8 mouse cellular contexts compared by ENCODE assay signal in genomic region chr3:146150058-146150400, GRCm38 (mm10). TPM values are rescaled to one million over a fixed set of nuclear protein-coding genes. Genes with fewer than 3 reads are reported as not detected.
A peak's percentile ranks its signal among the peaks of the same experiment; 100 is the strongest.
DNase-seq lines count a peak whose midpoint lies in the region; ATAC-seq and TF ChIP-seq lines count a peak whose summit lies in the region.

No protein-coding gene starts in this region.

- peak; percentile 74 for ATAC-seq in lung, embryonic 16.5 days (ENCODE audit: low read depth)
- ATAC-seq in neural tube, embryonic 15.5 days (ENCODE audit: low FRiP score): no peak

- H3K27ac ChIP-seq in ES-Bruce4 (ENCODE audit: insufficient read depth, low read length): no peak overlapping the region
- H3K27ac ChIP-seq in kidney, adult 2 months (ENCODE audit: insufficient read depth, low read depth, low read length): no peak overlapping the region
- H3K27ac ChIP-seq in lung, embryonic 16.5 days (ENCODE audit: low read length): no peak overlapping the region
- no peak overlapping the region for H3K27ac ChIP-seq in neural tube, embryonic 15.5 days (replicated peaks)

- TF ChIP-seq EP300 in ES-Bruce4 (IDR thresholded peaks at IDR 0.05; ENCODE audit: insufficient read depth, low read depth, low read length): no peak

- peak overlapping the region; percentile 30; the same call in 1 of the 2 replicates for H3K4me3 ChIP-seq in ES-Bruce4 (ENCODE audit: low read depth, low read length)
- peak overlapping the region; percentile 63 for H3K4me3 ChIP-seq in kidney, adult 2 months (ENCODE audit: insufficient read depth, low read depth, low read length)
- peak overlapping the region; percentile 54 for H3K4me3 ChIP-seq in lung, embryonic 16.5 days (ENCODE audit: low read length)
- H3K4me3 ChIP-seq in neural tube, embryonic 15.5 days (replicated peaks): peak overlapping the region; percentile 41

- under 1% methylated on average over 26 of the region's 26 CpGs for WGBS in kidney, adult 2 months
- WGBS in lung, embryonic 16.5 days: 1% methylated on average over 26 of the region's 26 CpGs
- WGBS in neural tube, embryonic 15.5 days: under 1% methylated on average over 26 of the region's 26 CpGs

- H3K36me3 ChIP-seq in ES-Bruce4 (ENCODE audit: control insufficient read depth, insufficient read depth, low read length, poor library complexity, severe bottlenecking): no peaks in the 10 kb centered on the region
- no peaks in the 10 kb centered on the region for H3K36me3 ChIP-seq in kidney, adult 2 months (ENCODE audit: control insufficient read depth, insufficient read depth, low read length)
- no peaks in the 10 kb centered on the region for H3K36me3 ChIP-seq in lung, embryonic 16.5 days (ENCODE audit: control insufficient read depth, insufficient read depth, low read length)
- no peaks in the 10 kb centered on the region for H3K36me3 ChIP-seq in neural tube, embryonic 15.5 days

- peak overlapping the region; percentile 98 for H3K4me2 ChIP-seq in lung, embryonic 16.5 days (ENCODE audit: low read depth, low read length)
- peak overlapping the region; percentile 92 for H3K4me2 ChIP-seq in neural tube, embryonic 15.5 days

- no peaks in the 10 kb centered on the region; the same call in 1 of the 2 replicates for H3K27me3 ChIP-seq in ES-Bruce4 (ENCODE audit: control insufficient read depth, insufficient read depth, low read length, poor library complexity, severe bottlenecking)
- H3K27me3 ChIP-seq in kidney, adult 2 months (replicated peaks; ENCODE audit: control insufficient read depth, insufficient read depth, low read length): 0 out of 2 replicates have a peak, but pooled peaks cover 2% of the 10 kb centered on the region
- H3K27me3 ChIP-seq in lung, embryonic 16.5 days (ENCODE audit: control insufficient read depth, insufficient read depth, low read depth, low read length): no peaks in the 10 kb centered on the region; the same call in 1 of the 2 replicates
- peaks cover 27% of the 10 kb centered on the region for H3K27me3 ChIP-seq in neural tube, embryonic 15.5 days (replicated peaks)

- no peak for TF ChIP-seq POLR2A in ES-Bruce4 (IDR thresholded peaks at IDR 0.05; ENCODE audit: insufficient read depth, low read length)
- TF ChIP-seq POLR2A in brain, embryonic 14.5 days (IDR thresholded peaks at IDR 0.05; ENCODE audit: borderline replicate concordance, extremely low read depth, insufficient read depth, insufficient read length, poor library complexity, severe bottlenecking): no peak
- no peak for TF ChIP-seq POLR2A in kidney, adult 2 months (IDR thresholded peaks at IDR 0.05; ENCODE audit: low read depth, low read length)

- no peaks in the 10 kb centered on the region for H3K9me3 ChIP-seq in ES-Bruce4 (replicated peaks; ENCODE audit: control insufficient read depth, insufficient read depth, low read length, poor library complexity, severe bottlenecking)
- H3K9me3 ChIP-seq in lung, embryonic 16.5 days (ENCODE audit: control insufficient read depth, low read length): no peaks in the 10 kb centered on the region
- no peaks in the 10 kb centered on the region for H3K9me3 ChIP-seq in neural tube, embryonic 15.5 days (replicated peaks)

- TF ChIP-seq CTCF in ES-Bruce4 (IDR thresholded peaks at IDR 0.05; ENCODE audit: low read depth, low read length): no peak
- TF ChIP-seq CTCF in brain, embryonic 14.5 days (IDR thresholded peaks at IDR 0.05; ENCODE audit: borderline replicate concordance, extremely low read depth, insufficient read depth, insufficient read length): no peak
- no peak for TF ChIP-seq CTCF in kidney, adult 2 months (conservative IDR thresholded peaks at IDR 0.05; ENCODE audit: insufficient read depth, insufficient read length, low read depth, low read length)

- no peak overlapping the region for H3K9ac ChIP-seq in ES-Bruce4 (ENCODE audit: low read depth, poor library complexity, severe bottlenecking)
- H3K9ac ChIP-seq in lung, embryonic 16.5 days (ENCODE audit: low read length): peak overlapping the region; percentile 66
- H3K9ac ChIP-seq in neural tube, embryonic 15.5 days (replicated peaks): peak overlapping the region; percentile 41

- DNase-seq in brain, embryonic 14.5 days (ENCODE audit: low read depth): peak; percentile 12
- DNase-seq in heart, adult 8-10 months (ENCODE audit: low spot score): peak; percentile 13
- DNase-seq in kidney, adult 2 months: peak; percentile 31
- DNase-seq in yolk sac, embryonic 10.5 days (ENCODE audit: low spot score): peak; percentile 65
- DNase-seq in frontal cortex, postnatal 25 days (ENCODE audit: low spot score in 2 of 2): no peak

- no peaks in the 10 kb centered on the region for H3K4me1 ChIP-seq in ES-Bruce4 (ENCODE audit: control insufficient read depth, insufficient read depth, low read length)
- 0 out of 2 replicates have a peak, but pooled peaks cover 4% of the 10 kb centered on the region for H3K4me1 ChIP-seq in kidney, adult 2 months (ENCODE audit: control insufficient read depth, insufficient read depth, low read length)
- peaks cover 4% of the 10 kb centered on the region; the same call in 1 of the 2 replicates for H3K4me1 ChIP-seq in lung, embryonic 16.5 days (replicated peaks; ENCODE audit: control insufficient read depth, insufficient read depth, low read length)
- peaks cover 15% of the 10 kb centered on the region for H3K4me1 ChIP-seq in neural tube, embryonic 15.5 days

RNA-seq across cellular contexts. Expression of gene Mcoln2, which starts 0.4 kb away (rescaled TPM):
- polyA plus RNA-seq in ES-Bruce4 (2011; ENCODE audit: insufficient read depth, insufficient read length, low read depth, missing spikeins): not detected in 2 replicates
- polyA plus RNA-seq in brain, embryonic 14.5 days (2012; rRNA removed): 0.09 and 0.19 TPM in 2 replicates
- total RNA-seq in heart, adult 8-10 months (2022): under 1 TPM in 3 of 4 experiments, not detected in 1; 0.12 to 0.30 (median 0.17) TPM
- polyA plus RNA-seq in kidney, adult 2 months (2012; rRNA removed): 3.2 and 3.5 TPM in 2 replicates
- polyA plus RNA-seq in lung, embryonic 16.5 days (2015; fragmentation: Nextera tagmentation; extraction: Ambion mirVana): 0.75 and 1.1 TPM in 2 replicates
- polyA plus RNA-seq in neural tube, embryonic 15.5 days (2015; fragmentation: Nextera tagmentation; extraction: Ambion mirVana): 0.37 and 2.3 TPM in 2 replicates

RNA-seq across cellular contexts. Expression of gene Mcoln3, which starts 32.8 kb away (rescaled TPM):
- 13.1 and 15.2 TPM in 2 replicates for polyA plus RNA-seq in ES-Bruce4 (2011; ENCODE audit: insufficient read depth, insufficient read length, low read depth, missing spikeins)
- 0.52 and 0.73 TPM in 2 replicates for polyA plus RNA-seq in brain, embryonic 14.5 days (2012; rRNA removed)
- total RNA-seq in heart, adult 8-10 months (2022): not detected
- polyA plus RNA-seq in kidney, adult 2 months (2012; rRNA removed): 17.3 and 17.9 TPM in 2 replicates
- polyA plus RNA-seq in lung, embryonic 16.5 days (2015; fragmentation: Nextera tagmentation; extraction: Ambion mirVana): 0.69 and 0.75 TPM in 2 replicates
- polyA plus RNA-seq in neural tube, embryonic 15.5 days (2015; fragmentation: Nextera tagmentation; extraction: Ambion mirVana): 0.27 and 0.66 TPM in 2 replicates

RNA-seq across cellular contexts. Expression of gene Wdr63, which starts 42.1 kb away (rescaled TPM):
- not detected in 2 replicates for polyA plus RNA-seq in ES-Bruce4 (2011; ENCODE audit: insufficient read depth, insufficient read length, low read depth, missing spikeins)
- polyA plus RNA-seq in brain, embryonic 14.5 days (2012; rRNA removed): 1.2 and 2.1 TPM in 2 replicates
- not detected for total RNA-seq in heart, adult 8-10 months (2022)
- 0.10 TPM in 1 of 2 replicates, not detected in the other for polyA plus RNA-seq in kidney, adult 2 months (2012; rRNA removed)
- 3.5 and 3.6 TPM in 2 replicates for polyA plus RNA-seq in lung, embryonic 16.5 days (2015; fragmentation: Nextera tagmentation; extraction: Ambion mirVana)
- 0.40 and 0.70 TPM in 2 replicates for polyA plus RNA-seq in neural tube, embryonic 15.5 days (2015; fragmentation: Nextera tagmentation; extraction: Ambion mirVana)

Comparison
In these comparisons a context has a peak if more than half of its experiments do, and no peak if none do; other contexts are left out.
1. DNase-seq: peak in brain, embryonic 14.5 days (single experiment), heart, adult 8-10 months (single experiment), kidney, adult 2 months (single experiment) and yolk sac, embryonic 10.5 days (single experiment); none in frontal cortex, postnatal 25 days (0 of 2).
2. Peak in every context shown above with its lines, with median percentiles within 50 percentile points of each other: H3K4me3 ChIP-seq.